Mouse (Mus musculus) midbrain, postnatal 0 days (tissue): ENCODE results near the gene Cx3cr1. TPM values are rescaled to one million over a fixed set of nuclear protein-coding genes. Genes with fewer than 3 reads are reported as not detected.

Experiments used
- ATAC-seq: fragments of 200-750 bp; cut with Nextera tagmentation; 2 replicates; pipeline ENCODE4 v1.8.0; 2017; ENCODE audit warnings: moderate number of reproducible peaks, mild to moderate bottlenecking, moderate TSS enrichment, moderate library complexity; ENCODE audit not compliant: low FRiP score
- DNase-seq: peaks from one replicate; pipeline ENCODE4 v3.0.0-alpha.2; 2015; ENCODE audit warnings: low spot score
- H3K27ac ChIP-seq: fragments of 300-500 bp; sonication (generic); 2 replicates; pipeline ENCODE4 v1.5.1; 2014; ENCODE audit warnings: low read depth, mild to moderate bottlenecking, low read length, mixed read lengths
- H3K27me3 ChIP-seq: fragments of 300-500 bp; sonication (generic); 2 replicates; pipeline ENCODE4 v1.6.1; 2014; ENCODE audit warnings: low read length, control low read depth, mixed read lengths; ENCODE audit not compliant: insufficient read depth
- H3K36me3 ChIP-seq: fragments of 300-500 bp; sonication (generic); 2 replicates; pipeline ENCODE4 v1.6.1; 2014; ENCODE audit warnings: low read length, control low read depth, mixed read lengths; ENCODE audit not compliant: insufficient read depth
- H3K4me1 ChIP-seq: fragments of 300-500 bp; sonication (generic); 2 replicates; pipeline ENCODE4 v1.6.1; 2014; ENCODE audit warnings: mild to moderate bottlenecking, control low read depth, antibody characterized with exemption, low read length, mixed read lengths; ENCODE audit not compliant: insufficient read depth
- H3K4me2 ChIP-seq: fragments of 300-500 bp; sonication (generic); 2 replicates; pipeline ENCODE4 v1.6.1; 2014; ENCODE audit warnings: low read depth, mild to moderate bottlenecking, low read length, mixed read lengths; ENCODE audit not compliant: poor library complexity, severe bottlenecking
- H3K4me3 ChIP-seq: fragments of 300-500 bp; sonication (generic); 2 replicates; pipeline ENCODE4 v1.5.1; 2014; ENCODE audit warnings: low read depth, mild to moderate bottlenecking, low read length, moderate library complexity
- H3K9ac ChIP-seq: fragments of 300-500 bp; sonication (generic); replicated peaks from 2 replicates; pipeline ENCODE4 v1.6.1; 2014; ENCODE audit warnings: mild to moderate bottlenecking, low read length, moderate library complexity, mixed read lengths; ENCODE audit not compliant: poor library complexity, severe bottlenecking
- H3K9me3 ChIP-seq: fragments of 300-500 bp; sonication (generic); 2 replicates; pipeline ENCODE4 v1.6.1; 2016; ENCODE audit warnings: low read length, control low read depth
- CTCF ChIP-seq: IDR thresholded peaks from 2 replicates; pipeline ENCODE4 v1.5.1; 2016; ENCODE audit warnings: antibody characterized with exemption, mild to moderate bottlenecking
- WGBS: fragments of 180-500 bp; shearing (Covaris S2); extraction: QIAGEN DNeasy Blood & Tissue Kit; methylation state at CpG from one replicate; pipeline ENCODE4 v1.1.7; 2014; 5-methylcytosine and 5-hydroxymethylcytosine counted together
- polyA plus RNA-seq: library from polyadenylated mRNA; unstranded; fragments of >200 nt; fragmentation: Nextera tagmentation; extraction: Ambion mirVana; gene quantifications from 2 replicates; pipeline ENCODE4 v1.2.1, GENCODE M21; 2015
- total RNA-seq: library from RNA; depleted of rRNA; stranded (reverse); fragments of >200 nt; gene quantifications from 2 replicates; pipeline ENCODE4 v1.2.3, GENCODE M21; 2014

The Cx3cr1 gene
- total and polyA plus RNA-seq, 2 experiments from 2014 or later: 9.0 to 19.3 TPM

DNA sequence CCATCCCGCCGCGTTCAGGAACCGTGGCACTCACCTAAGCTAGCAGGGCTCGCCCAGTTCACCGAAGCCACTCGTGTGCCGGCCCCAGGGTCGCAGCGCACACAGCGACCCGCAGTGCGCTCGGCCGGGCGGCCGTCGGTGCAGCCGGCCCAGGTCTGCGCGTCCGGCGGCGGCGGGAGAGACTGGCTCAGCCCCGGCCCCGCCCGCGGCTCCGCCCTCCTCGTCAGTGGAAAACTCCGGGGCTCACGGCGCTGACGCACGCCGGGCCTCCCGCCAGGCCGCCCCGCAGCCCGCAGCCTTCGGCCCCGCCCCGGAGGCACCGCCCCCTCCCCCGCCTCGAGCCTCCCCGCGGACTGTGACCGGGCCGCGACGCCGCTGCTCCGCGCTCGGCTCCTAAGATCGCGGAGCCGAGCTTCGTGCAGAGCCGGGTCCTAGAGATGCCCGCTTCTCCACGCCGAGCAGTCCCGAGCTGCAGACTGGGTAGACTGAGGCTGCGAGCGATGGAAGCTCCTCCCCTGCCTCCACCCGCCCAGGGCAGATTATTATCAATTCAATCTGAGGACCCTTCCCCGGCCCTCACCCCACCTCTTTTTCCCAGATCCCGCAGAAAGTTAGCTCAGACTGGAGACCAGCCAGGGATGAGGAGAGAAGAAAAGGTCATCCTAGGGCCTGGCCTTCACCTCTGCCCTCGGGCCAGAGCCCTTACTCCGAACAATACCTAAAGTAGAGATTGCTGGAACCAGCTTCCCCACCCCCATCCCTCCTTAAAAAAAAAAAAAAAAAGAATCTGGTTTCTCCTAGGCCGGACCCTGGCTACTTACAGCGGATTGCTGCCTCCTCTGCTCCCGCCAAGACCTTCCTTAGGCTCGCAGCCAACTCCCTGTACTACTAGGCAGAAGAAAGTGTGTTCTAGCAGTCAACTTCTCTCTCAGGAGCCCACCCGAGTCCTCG is 85.8 kb downstream of the Cx3cr1 start:
- Histone ChIP-seq H3K9me3 (no peaks in the 10 kb centered on the region), H3K27me3 (peaks cover 7% of the 10 kb centered on the region), H3K27ac (no peak overlapping the region), H3K36me3 (no peaks in the 10 kb centered on the region), H3K4me3 (peak overlapping the region; percentile 66), H3K9ac (peak overlapping the region; percentile 56), H3K4me1 (peaks cover 16% of the 10 kb centered on the region; the same call in 1 of the 2 replicates), H3K4me2 (peak overlapping the region; percentile 91)
- DNase-seq (peak; percentile 68), ATAC-seq (peak; percentile 47)
- TF ChIP-seq CTCF: no peak
- WGBS: under 1% methylated on average over 66 of the region's 79 CpGs

- no peak for DNase-seq
- H3K9ac ChIP-seq: peak overlapping the region; percentile 56
- H3K4me2 ChIP-seq: peak overlapping the region; percentile 91
- H3K4me3 ChIP-seq: peak overlapping the region; percentile 66
- no peak overlapping the region for H3K27ac ChIP-seq
- H3K27me3 ChIP-seq: peaks cover 7% of the 10 kb centered on the region
- H3K9me3 ChIP-seq: no peaks in the 10 kb centered on the region
- H3K36me3 ChIP-seq: no peaks in the 10 kb centered on the region
- H3K4me1 ChIP-seq: peaks cover 16% of the 10 kb centered on the region; the same call in 1 of the 2 replicates
- no peak for TF ChIP-seq CTCF
- under 1% methylated on average over 35 of the region's 48 CpGs for WGBS
- ATAC-seq: no peak
Measured at GRCm38 (mm10) chr9:119982956-119983551, 86.6 kb downstream of the Cx3cr1 start.

- peaks cover 7% of the 10 kb centered on the region for H3K27me3 ChIP-seq
- no peak overlapping the region for H3K9ac ChIP-seq
- WGBS: 7% methylated on average over 11 of the region's 11 CpGs
- H3K4me1 ChIP-seq: peaks cover 16% of the 10 kb centered on the region; the same call in 1 of the 2 replicates
- H3K27ac ChIP-seq: no peak overlapping the region
- H3K36me3 ChIP-seq: no peaks in the 10 kb centered on the region
- H3K4me2 ChIP-seq: peak overlapping the region; percentile 91
- H3K9me3 ChIP-seq: no peaks in the 10 kb centered on the region
- DNase-seq (peak; percentile 59), ATAC-seq (no peak)
- peak; percentile 53 for TF ChIP-seq CTCF
- peak overlapping the region; percentile 66 for H3K4me3 ChIP-seq
Measured at GRCm38 (mm10) chr9:119982241-119982811, 87.4 kb downstream of the Cx3cr1 start.

DNA sequence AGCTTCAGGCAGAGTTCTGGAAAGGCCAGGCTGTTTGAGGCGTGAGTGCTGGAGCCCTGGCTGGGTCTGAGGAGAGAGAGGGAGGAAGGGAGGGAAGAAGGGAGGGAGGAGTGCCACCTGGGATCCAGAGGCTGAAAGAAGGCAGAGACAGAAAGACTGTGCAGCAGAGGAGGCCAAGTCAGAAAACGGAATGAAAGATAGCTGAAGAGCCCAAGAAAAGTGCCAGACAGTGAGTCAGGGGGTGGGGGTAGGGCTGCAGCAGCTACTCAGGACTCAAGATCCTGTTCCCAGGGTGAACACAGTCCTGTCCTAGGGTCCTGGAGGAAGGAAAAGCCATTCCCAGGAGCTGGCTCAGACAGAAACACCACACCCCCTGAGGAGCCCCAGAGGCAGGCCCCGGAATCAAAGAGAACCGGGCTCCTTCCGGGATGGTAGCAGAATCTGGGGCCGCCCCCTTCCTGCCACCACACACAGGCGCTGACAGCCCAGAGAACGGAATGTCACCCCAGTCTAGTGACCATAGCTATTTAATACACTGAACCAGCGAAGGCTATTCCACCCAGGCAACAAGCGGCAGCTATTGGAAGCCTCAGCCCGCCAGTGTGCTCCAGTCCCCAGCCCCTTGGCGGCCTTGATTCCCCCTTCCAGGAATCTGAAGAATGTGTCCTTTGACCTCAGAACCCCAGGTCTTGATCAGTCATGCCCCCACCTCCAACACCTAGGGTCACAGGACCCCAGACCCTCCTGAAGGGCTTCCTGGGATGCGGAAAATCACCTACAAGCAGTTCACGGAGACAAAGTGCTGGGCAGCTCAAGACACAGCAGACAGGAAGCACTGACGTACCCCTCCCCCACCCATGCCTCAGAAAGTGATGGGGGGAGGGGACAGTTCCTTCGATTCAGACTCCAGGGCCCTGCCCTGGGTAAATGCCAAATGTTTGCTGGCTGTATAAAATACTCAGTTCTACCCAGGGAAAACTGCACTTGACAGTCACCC is 88.2 kb downstream of the Cx3cr1 start:
- 5% methylated on average over 16 of the region's 16 CpGs for WGBS
- peaks cover 7% of the 10 kb centered on the region for H3K27me3 ChIP-seq
- peak overlapping the region; percentile 66; the same call in 1 of the 2 replicates for H3K4me3 ChIP-seq
- DNase-seq: peak; percentile 67
- TF ChIP-seq CTCF: no peak
- peak; percentile 35; the same call in 1 of the 2 replicates for ATAC-seq
- H3K9ac ChIP-seq: no peak overlapping the region
- H3K9me3 ChIP-seq: no peaks in the 10 kb centered on the region
- peaks cover 16% of the 10 kb centered on the region; the same call in 1 of the 2 replicates for H3K4me1 ChIP-seq
- H3K27ac ChIP-seq: peak overlapping the region; percentile 48
- peak overlapping the region; percentile 26 for H3K4me2 ChIP-seq
- H3K36me3 ChIP-seq: no peaks in the 10 kb centered on the region

DNA sequence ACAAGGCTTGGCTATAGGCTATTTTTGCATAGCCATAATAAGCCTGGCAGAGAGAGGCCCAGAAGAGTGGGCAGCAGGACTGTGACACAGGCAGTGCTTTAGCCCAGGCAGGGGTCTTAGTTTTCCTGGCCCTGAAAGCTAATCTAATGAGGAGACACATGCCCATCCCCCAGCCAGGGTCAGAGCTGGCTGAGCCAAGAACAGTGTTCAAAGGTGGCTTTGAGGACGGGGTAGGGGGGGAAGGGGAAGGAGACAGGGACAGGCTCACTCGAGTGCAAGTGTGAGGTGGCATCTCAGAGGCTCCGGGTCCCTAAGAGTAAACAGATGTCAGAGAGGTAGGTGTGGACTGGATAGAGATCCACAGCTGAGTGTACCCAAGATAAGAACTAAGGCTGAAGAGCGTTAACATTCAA is 88.9 kb downstream of the Cx3cr1 start:
- ATAC-seq (no peak), DNase-seq (no peak)
- WGBS: 9% methylated on average over 4 of the region's 4 CpGs
- no peak for TF ChIP-seq CTCF
- Histone ChIP-seq H3K36me3 (no peaks in the 10 kb centered on the region), H3K4me3 (no peak overlapping the region), H3K4me1 (peaks cover 16% of the 10 kb centered on the region; the same call in 1 of the 2 replicates), H3K27ac (peak overlapping the region; percentile 48), H3K9me3 (no peaks in the 10 kb centered on the region), H3K4me2 (peak overlapping the region; percentile 26; the same call in 1 of the 2 replicates), H3K27me3 (peaks cover 7% of the 10 kb centered on the region), H3K9ac (no peak overlapping the region)
